Mouse (Mus musculus) liver, adult 2 months (tissue): ENCODE measurements at regions not wholly inside any gene's neighbourhood (a gene's known extent, or its start where the extent isn't known, plus 50 kb on each side); places are given as distances from the start of the nearest gene placed in this dataset.

ENCODE experiments used
- DNase-seq: peaks from one replicate; pipeline ENCODE4 v3.0.0-alpha.2; 2011; ENCODE audit warnings: low read depth, low spot score; ENCODE audit errors: extremely low read depth
- H3K27ac ChIP-seq: fragments of 200-500 bp; replicated peaks from 2 replicates; pipeline ENCODE4 v1.5.1; 2012; ENCODE audit warnings: low read depth, mild to moderate bottlenecking, control low read depth, inconsistent platforms, low read length; ENCODE audit not compliant: insufficient read depth
- H3K27me3 ChIP-seq: fragments of 200-500 bp; 2 replicates; pipeline ENCODE4 v1.6.1; 2012; ENCODE audit warnings: mild to moderate bottlenecking, moderate library complexity, low read length, inconsistent platforms; ENCODE audit not compliant: control insufficient read depth, insufficient read depth
- H3K36me3 ChIP-seq: fragments of 200-500 bp; 2 replicates; pipeline ENCODE4 v1.6.1; 2012; ENCODE audit warnings: low read length, inconsistent platforms; ENCODE audit not compliant: control insufficient read depth, insufficient read depth
- H3K4me1 ChIP-seq: fragments of 200-500 bp; 2 replicates; pipeline ENCODE4 v1.6.1; 2011; ENCODE audit warnings: low read length; ENCODE audit not compliant: control insufficient read depth, insufficient read depth
- H3K4me3 ChIP-seq: fragments of 200-500 bp; 2 replicates; pipeline ENCODE4 v1.5.1; 2011; ENCODE audit warnings: low read depth, mild to moderate bottlenecking, control low read depth, low read length, moderate library complexity; ENCODE audit not compliant: insufficient read depth
- H3K79me2 ChIP-seq: fragments of 200-500 bp; 2 replicates; pipeline ENCODE4 v1.6.1; 2012; ENCODE audit warnings: inconsistent platforms, mild to moderate bottlenecking, low read length, moderate library complexity; ENCODE audit not compliant: control insufficient read depth, insufficient read depth
- H3K9ac ChIP-seq: fragments of 200-500 bp; 2 replicates; pipeline ENCODE4 v1.6.1; 2012; ENCODE audit warnings: low read depth, mild to moderate bottlenecking, control low read depth, inconsistent platforms, low read length
- CTCF ChIP-seq: fragments of 200-500 bp; IDR thresholded peaks from 2 replicates; pipeline ENCODE4 v1.5.1; 2011; ENCODE audit warnings: low read depth, low read length, control low read depth
- POLR2A ChIP-seq: fragments of 200-500 bp; IDR thresholded peaks from 2 replicates; pipeline ENCODE4 v1.6.1; 2011; ENCODE audit warnings: low read length, control low read depth; ENCODE audit not compliant: insufficient read depth; ENCODE audit errors: extremely low read depth
- WGBS: fragments of 180-500 bp; shearing (Covaris S2); methylation state at CpG from one replicate; pipeline ENCODE4 v1.1.7; 2018; 5-methylcytosine and 5-hydroxymethylcytosine counted together

GRCm38 (mm10) chr15:58718282-58718681, 170.8 kb upstream of the Gm49356 start:
- H3K36me3 ChIP-seq, result no peaks in the 10 kb centered on the region
- H3K4me1 ChIP-seq, result no peaks in the 10 kb centered on the region
- TF ChIP-seq POLR2A (no peak), CTCF (no peak)
- no peaks in the 10 kb centered on the region for H3K79me2 ChIP-seq
- no peak overlapping the region for H3K4me3 ChIP-seq
- H3K27me3 ChIP-seq, result no peaks in the 10 kb centered on the region
- WGBS, result 83% methylated on average over 7 of the region's 7 CpGs
- H3K27ac ChIP-seq, result no peak overlapping the region
- no peak for DNase-seq
- no peak overlapping the region for H3K9ac ChIP-seq

GRCm38 (mm10) chr15:58719410-58719809, 169.7 kb upstream of the Gm49356 start:
- 88% methylated on average over 6 of the region's 6 CpGs for WGBS
- Histone ChIP-seq H3K27ac (no peak overlapping the region), H3K79me2 (no peaks in the 10 kb centered on the region), H3K9ac (no peak overlapping the region), H3K27me3 (no peaks in the 10 kb centered on the region), H3K4me3 (no peak overlapping the region), H3K36me3 (no peaks in the 10 kb centered on the region), H3K4me1 (no peaks in the 10 kb centered on the region)
- DNase-seq, result no peak
- no peak for TF ChIP-seq CTCF
- TF ChIP-seq POLR2A, result no peak

GRCm38 (mm10) chr15:58727041-58727440, 162.1 kb upstream of the Gm49356 start:
- no peak overlapping the region for H3K27ac ChIP-seq
- TF ChIP-seq POLR2A, result no peak
- no peak for TF ChIP-seq CTCF
- no peaks in the 10 kb centered on the region for H3K27me3 ChIP-seq
- DNase-seq, result no peak
- H3K36me3 ChIP-seq, result no peaks in the 10 kb centered on the region
- H3K4me3 ChIP-seq, result no peak overlapping the region
- no peak overlapping the region for H3K9ac ChIP-seq
- 69% methylated on average over 4 of the region's 4 CpGs for WGBS
- no peaks in the 10 kb centered on the region for H3K79me2 ChIP-seq
- no peaks in the 10 kb centered on the region for H3K4me1 ChIP-seq

- no peaks in the 10 kb centered on the region for H3K79me2 ChIP-seq
- H3K4me3 ChIP-seq, result no peak overlapping the region
- H3K4me1 ChIP-seq, result no peaks in the 10 kb centered on the region
- TF ChIP-seq CTCF (no peak), POLR2A (no peak)
- no peak overlapping the region for H3K27ac ChIP-seq
- 87% methylated on average over 2 of the region's 2 CpGs for WGBS
- no peak overlapping the region for H3K9ac ChIP-seq
- no peaks in the 10 kb centered on the region for H3K27me3 ChIP-seq
- no peaks in the 10 kb centered on the region for H3K36me3 ChIP-seq
- DNase-seq, result no peak
Measured at GRCm38 (mm10) chr15:58728264-58728663, 160.8 kb upstream of the Gm49356 start.

GRCm38 (mm10) chr15:58730861-58731260, 158.2 kb upstream of the Gm49356 start:
- no peaks in the 10 kb centered on the region for H3K79me2 ChIP-seq
- TF ChIP-seq POLR2A (no peak), CTCF (no peak)
- 96% methylated on average over 4 of the region's 4 CpGs for WGBS
- H3K4me1 ChIP-seq, result no peaks in the 10 kb centered on the region
- no peak overlapping the region for H3K4me3 ChIP-seq
- H3K27ac ChIP-seq, result no peak overlapping the region
- DNase-seq, result no peak
- no peak overlapping the region for H3K9ac ChIP-seq
- no peaks in the 10 kb centered on the region for H3K36me3 ChIP-seq
- H3K27me3 ChIP-seq, result no peaks in the 10 kb centered on the region

GRCm38 (mm10) chr15:58731346-58731745, 157.8 kb upstream of the Gm49356 start:
- H3K4me3 ChIP-seq, result no peak overlapping the region
- WGBS, result 83% methylated on average over 7 of the region's 7 CpGs
- H3K27me3 ChIP-seq, result no peaks in the 10 kb centered on the region
- no peak for DNase-seq
- no peaks in the 10 kb centered on the region for H3K36me3 ChIP-seq
- no peaks in the 10 kb centered on the region for H3K4me1 ChIP-seq
- H3K9ac ChIP-seq, result no peak overlapping the region
- no peak for TF ChIP-seq CTCF
- TF ChIP-seq POLR2A, result no peak
- H3K79me2 ChIP-seq, result no peaks in the 10 kb centered on the region
- no peak overlapping the region for H3K27ac ChIP-seq
